In the genomic region with DNA sequence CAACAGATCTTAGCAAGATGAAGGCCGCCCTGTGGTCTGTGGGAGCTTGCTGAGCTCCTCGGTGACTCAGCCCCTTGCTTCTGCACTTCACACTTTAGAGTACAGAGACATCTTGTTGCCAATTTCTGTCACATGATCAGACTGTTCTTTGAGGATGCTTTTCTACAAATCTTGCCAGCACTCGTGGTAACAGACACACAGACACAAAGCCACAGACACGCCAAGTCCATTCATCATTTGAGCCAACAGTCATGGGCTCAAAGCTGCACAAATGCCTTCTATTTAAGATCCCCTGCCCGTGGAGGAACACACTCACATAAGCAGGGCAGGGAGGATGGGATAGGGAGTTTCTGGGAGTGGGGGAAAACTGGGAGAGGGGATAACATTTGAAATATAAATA, we compare ENCODE assay signal across 16 mouse cellular contexts.
A peak's percentile ranks its signal among the peaks of the same experiment; 100 is the strongest.
DNase-seq lines count a peak whose midpoint lies in the region; ATAC-seq lines count a peak whose summit lies in the region.
"Had no signal": no experiment of that assay in that cellular context is flagged by ENCODE, and none has a peak within 500 bp of the region (broad histone marks: within the 10 kb centered on the region; RNA-seq: fewer than 3 reads in every experiment).

No protein-coding gene starts in this region.

- ATAC-seq in heart, embryonic 12.5 days (ENCODE audit: insufficient number of reproducible peaks, low FRiP score), result no peak
- ATAC-seq in liver, embryonic 12.5 days, result no peak
- ATAC-seq: inflammation-experienced regulatory T-cells, adult 6 months had no signal

- H3K36me3 ChIP-seq in heart, embryonic 12.5 days, result no peaks in the 10 kb centered on the region
- no peaks in the 10 kb centered on the region for H3K36me3 ChIP-seq in liver, embryonic 12.5 days
- H3K36me3 ChIP-seq: embryonic facial prominence, embryonic 13.5 days had no signal

- H3K4me2 ChIP-seq in heart, embryonic 12.5 days, result no peak overlapping the region
- H3K4me2 ChIP-seq in liver, embryonic 12.5 days, result no peak overlapping the region
- H3K4me2 ChIP-seq: embryonic facial prominence, embryonic 13.5 days had no signal

- H3K27me3 ChIP-seq in heart, embryonic 12.5 days (replicated peaks), result no peaks in the 10 kb centered on the region
- no peaks in the 10 kb centered on the region for H3K27me3 ChIP-seq in liver, embryonic 12.5 days (replicated peaks)
- H3K27me3 ChIP-seq: embryonic facial prominence, embryonic 13.5 days had no signal

- 70% methylated on average over 5 of the region's 5 CpGs for WGBS in heart, embryonic 12.5 days
- WGBS in liver, embryonic 12.5 days (ENCODE audit: insufficient replicate concordance), result 59% methylated on average over 5 of the region's 5 CpGs

- no peak overlapping the region for H3K9ac ChIP-seq in heart, embryonic 12.5 days
- no peak overlapping the region for H3K9ac ChIP-seq in liver, embryonic 12.5 days
- H3K9ac ChIP-seq: embryonic facial prominence, embryonic 13.5 days had no signal

- H3K4me3 ChIP-seq in heart, embryonic 12.5 days, result no peak overlapping the region
- H3K4me3 ChIP-seq in liver, embryonic 12.5 days, result no peak overlapping the region
- H3K4me3 ChIP-seq: embryonic facial prominence, embryonic 13.5 days; layer of hippocampus, adult 2 months had no signal

- no peaks in the 10 kb centered on the region for H3K9me3 ChIP-seq in heart, embryonic 12.5 days (replicated peaks)
- no peaks in the 10 kb centered on the region for H3K9me3 ChIP-seq in liver, embryonic 12.5 days (replicated peaks)
- H3K9me3 ChIP-seq: embryonic facial prominence, embryonic 13.5 days had no signal

- H3K4me1 ChIP-seq in heart, embryonic 12.5 days (replicated peaks), result 0 out of 2 replicates have a peak, but pooled peaks cover 3% of the 10 kb centered on the region
- H3K4me1 ChIP-seq in liver, embryonic 12.5 days, result no peaks in the 10 kb centered on the region

- H3K27ac ChIP-seq in heart, embryonic 12.5 days (ENCODE audit: poor library complexity, severe bottlenecking), result no peak overlapping the region
- no peak overlapping the region for H3K27ac ChIP-seq in liver, embryonic 12.5 days
- H3K27ac ChIP-seq: embryonic facial prominence, embryonic 13.5 days; layer of hippocampus, adult 2 months had no signal

- DNase-seq in heart, adult 11 months, result peak; percentile 86
- peak; percentile 50 for DNase-seq in lung, postnatal 10 days
- no peak for DNase-seq in lung, postnatal 25 days (ENCODE audit: low spot score)
- DNase-seq in Muller cell, postnatal 12 days (ENCODE audit: inconsistent ontology term), result peak; percentile 81
- peak; percentile 86 for DNase-seq in fibroblast of lung, adult 2 months (ENCODE audit: low read depth)
- no peak for DNase-seq in thymus, postnatal 14 days
- DNase-seq: adrenal gland, adult 8-10 months; gastrocnemius, postnatal 36 days; liver; right cerebral cortex, postnatal 25 days; thymus, adult 2 months had no signal

Comparison
In these comparisons a context has a peak if more than half of its experiments do, and no peak if none do; other contexts are left out.
1. DNase-seq: peak in heart, adult 11 months (single experiment), lung, postnatal 10 days (single experiment), Muller cell, postnatal 12 days (single experiment) and fibroblast of lung, adult 2 months (single experiment); none in lung, postnatal 25 days (single experiment) and thymus, postnatal 14 days (single experiment).